Mouse (Mus musculus): ENCODE data around the gene Dhps.

DNA sequence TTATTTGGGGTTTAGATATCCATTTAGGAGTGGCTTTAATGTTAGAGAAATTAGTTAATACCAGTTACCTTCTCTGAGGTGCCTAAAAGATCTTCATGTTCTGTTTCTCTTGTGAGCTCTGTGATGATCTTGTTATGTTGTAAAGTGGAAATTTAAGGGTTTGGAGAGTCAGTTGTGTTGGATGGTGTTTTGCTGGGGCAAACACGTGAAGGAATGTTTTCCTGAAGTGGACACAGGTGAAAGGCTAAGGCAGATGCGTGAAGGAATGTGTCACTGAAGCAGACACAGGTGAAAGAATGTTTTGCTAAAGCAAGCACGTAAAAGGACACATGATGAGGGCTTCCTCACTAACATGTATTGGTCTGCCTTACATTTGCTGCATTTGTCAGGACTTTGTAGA is 51.4 kb downstream of the Dhps start, which contains the start of gene Zfp791:
- TF ChIP-seq CTCF (IDR thresholded peaks at IDR 0.05; ENCODE audit: low read depth) (no peak), EP300 (IDR thresholded peaks at IDR 0.05; ENCODE audit: low read depth) (no peak)
